Mouse (Mus musculus) myocyte (in vitro differentiated cells): ENCODE measurements around the gene Hus1b.

Source experiments
- E2F4 ChIP-seq: IDR thresholded peaks from one replicate; pipeline ENCODE4 v1.6.1; 2011; ENCODE audit warnings: mild to moderate bottlenecking, control low read depth, moderate library complexity; ENCODE audit not compliant: insufficient read depth
- POLR2A ChIP-seq: IDR thresholded peaks from one replicate; pipeline ENCODE4 v1.6.1; 2011; ENCODE audit warnings: low read depth, mild to moderate bottlenecking, control low read depth, moderate library complexity; ENCODE audit not compliant: insufficient read length

GRCm38 (mm10) chr13:30913757-30914156, 33.8 kb downstream of the Hus1b start:
- TF ChIP-seq POLR2A: no peak
- no peak for TF ChIP-seq E2F4
